Mouse (Mus musculus) CH12.LX (cell line): Measurements from ENCODE around the gene Kpna6. TPM values are rescaled to one million over a fixed set of nuclear protein-coding genes. Genes with fewer than 3 reads are reported as not detected.

Experiments
- DNase-seq: peaks from one replicate; pipeline ENCODE4 v3.0.0-alpha.2; 2013; ENCODE audit errors: extremely low read depth
- H3K27ac ChIP-seq: 2 replicates; pipeline ENCODE4 v1.5.1; 2012; ENCODE audit warnings: low read depth, mild to moderate bottlenecking, control low read depth, moderate library complexity; ENCODE audit not compliant: insufficient read depth
- H3K27me3 ChIP-seq: replicated peaks from 2 replicates; pipeline ENCODE3; 2012; ENCODE audit warnings: inconsistent platforms
- H3K36me3 ChIP-seq, 2 experiments: replicated peaks in 1 of 2; 2 replicates each; pipeline versions ENCODE3 to v1.6.1; 2012; ENCODE audit warnings: inconsistent platforms in 1 of 2, low read length in 1 of 2, mild to moderate bottlenecking in 1 of 2, mixed read lengths in 1 of 2, moderate library complexity in 1 of 2; ENCODE audit not compliant: control insufficient read depth in 1 of 2, insufficient read depth in 1 of 2
- H3K4me1 ChIP-seq, 2 experiments: 2 replicates each; pipeline ENCODE4 v1.6.1; 2012; ENCODE audit warnings: inconsistent platforms in 1 of 2, moderate library complexity in 1 of 2; ENCODE audit not compliant: insufficient read depth in 2 of 2, control insufficient read depth in 1 of 2
- H3K4me2 ChIP-seq: 2 replicates; pipeline ENCODE4 v1.6.1; 2012; ENCODE audit warnings: low read depth, mild to moderate bottlenecking, control low read depth; ENCODE audit not compliant: poor library complexity, insufficient read depth, severe bottlenecking
- H3K4me3 ChIP-seq, 3 experiments: fragments of 150-350 bp in 1 of 3; sonication (generic) in 1 of 3; replicated peaks in 1 of 3; 2 replicates each; pipeline versions ENCODE3 to v1.5.1; 2011 to 2012; ENCODE audit warnings: low read depth in 2 of 3, low read length in 2 of 3, mild to moderate bottlenecking in 2 of 3, moderate library complexity in 2 of 3, control low read depth in 1 of 3, improper control_type of control experiment in 1 of 3, inconsistent platforms in 1 of 3, mixed read lengths in 1 of 3; ENCODE audit not compliant: poor library complexity in 1 of 3
- H3K79me2 ChIP-seq: replicated peaks from 2 replicates; pipeline ENCODE4 v1.6.1; 2012; ENCODE audit warnings: mild to moderate bottlenecking, moderate library complexity; ENCODE audit not compliant: control insufficient read depth, poor library complexity, insufficient read depth, severe bottlenecking; ENCODE audit errors: extremely low read depth
- H3K9ac ChIP-seq: 2 replicates; pipeline ENCODE4 v1.6.1; 2012; ENCODE audit warnings: low read depth, mild to moderate bottlenecking, control low read depth, moderate library complexity; ENCODE audit not compliant: insufficient read depth
- H3K9me3 ChIP-seq: replicated peaks from 2 replicates; pipeline ENCODE3; 2012; ENCODE audit warnings: low read length, inconsistent platforms, mixed read lengths
- BHLHE40 ChIP-seq: IDR thresholded peaks from 2 replicates; pipeline ENCODE4 v1.6.1; 2011; ENCODE audit warnings: mild to moderate bottlenecking, low read depth, low read length, improper control_type of control experiment
- CHD1 ChIP-seq: IDR thresholded peaks from 2 replicates; pipeline ENCODE4 v1.6.1; 2012; ENCODE audit warnings: low read depth, low read length, improper control_type of control experiment, inconsistent platforms
- CHD2 ChIP-seq: IDR thresholded peaks from 2 replicates; pipeline ENCODE4 v1.6.1; 2011; ENCODE audit warnings: low read length, improper control_type of control experiment
- CTCF ChIP-seq, 2 experiments: IDR thresholded peaks in 1 of 2; conservative IDR thresholded peaks in 1 of 2; 2 replicates each; pipeline ENCODE4 v1.5.1; 2011 to 2012; ENCODE audit warnings: low read depth in 2 of 2, low read length in 2 of 2, improper control_type of control experiment in 1 of 2, inconsistent platforms in 1 of 2, mild to moderate bottlenecking in 1 of 2, moderate library complexity in 1 of 2
- E2F4 ChIP-seq: IDR thresholded peaks from 2 replicates; pipeline ENCODE4 v1.6.1; 2011; ENCODE audit warnings: low read depth, low read length, improper control_type of control experiment; ENCODE audit not compliant: insufficient replicate concordance
- ELF1 ChIP-seq: IDR thresholded peaks from 2 replicates; pipeline ENCODE4 v1.6.1; 2014; ENCODE audit warnings: low read depth, mild to moderate bottlenecking, inconsistent platforms, low read length, improper control_type of control experiment
- HCFC1 ChIP-seq: IDR thresholded peaks from 2 replicates; pipeline ENCODE4 v1.6.1; 2012; ENCODE audit warnings: low read depth, mild to moderate bottlenecking, inconsistent platforms, low read length, improper control_type of control experiment
- IRF4 ChIP-seq: IDR thresholded peaks from 2 replicates; pipeline ENCODE4 v1.6.1; 2014; ENCODE audit warnings: low read depth, mild to moderate bottlenecking, inconsistent platforms, low read length, improper control_type of control experiment
- JUN ChIP-seq: IDR thresholded peaks from 2 replicates; pipeline ENCODE4 v1.6.1; 2011; ENCODE audit warnings: low read depth, mild to moderate bottlenecking, low read length, improper control_type of control experiment, moderate library complexity; ENCODE audit not compliant: insufficient read depth
- JUND ChIP-seq: conservative IDR thresholded peaks from 2 replicates; pipeline ENCODE4 v1.6.1; 2011; ENCODE audit warnings: low read depth, low read length, improper control_type of control experiment
- KAT2A ChIP-seq: IDR thresholded peaks from 2 replicates; pipeline ENCODE4 v1.6.1; 2012; ENCODE audit warnings: low read length, improper control_type of control experiment, inconsistent platforms; ENCODE audit not compliant: insufficient replicate concordance
- MAFK ChIP-seq: IDR thresholded peaks from 2 replicates; pipeline ENCODE4 v1.6.1; 2011; ENCODE audit warnings: low read length, improper control_type of control experiment; ENCODE audit not compliant: insufficient replicate concordance
- MXI1 ChIP-seq: IDR thresholded peaks from 2 replicates; pipeline ENCODE4 v1.6.1; 2011; ENCODE audit warnings: mild to moderate bottlenecking, low read depth, low read length, improper control_type of control experiment
- MYC ChIP-seq: IDR thresholded peaks from 2 replicates; pipeline ENCODE4 v1.6.1; 2011; ENCODE audit warnings: low read depth, mild to moderate bottlenecking, improper control_type of control experiment, low read length
- NELFE ChIP-seq: IDR thresholded peaks from 2 replicates; pipeline ENCODE4 v1.6.1; 2011; ENCODE audit warnings: low read depth, low read length, improper control_type of control experiment
- NRF1 ChIP-seq: IDR thresholded peaks from 2 replicates; pipeline ENCODE4 v1.6.1; 2014; ENCODE audit warnings: low read depth, mild to moderate bottlenecking, inconsistent platforms, low read length, improper control_type of control experiment, moderate library complexity
- PAX5 ChIP-seq: IDR thresholded peaks from 2 replicates; pipeline ENCODE4 v1.6.1; 2012; ENCODE audit warnings: low read length, inconsistent platforms, mixed read lengths
- POLR2AphosphoS2 ChIP-seq: IDR thresholded peaks from 2 replicates; pipeline ENCODE4 v1.6.1; 2011; ENCODE audit warnings: low read depth, low read length, improper control_type of control experiment
- RAD21 ChIP-seq: IDR thresholded peaks from 2 replicates; pipeline ENCODE4 v1.6.1; 2011; ENCODE audit warnings: low read depth, mild to moderate bottlenecking, low read length, improper control_type of control experiment, moderate library complexity
- RCOR1 ChIP-seq: conservative IDR thresholded peaks from 2 replicates; pipeline ENCODE4 v1.6.1; 2012; ENCODE audit warnings: low read depth, mild to moderate bottlenecking, inconsistent platforms, low read length, improper control_type of control experiment
- SMC3 ChIP-seq: IDR thresholded peaks from 2 replicates; pipeline ENCODE4 v1.6.1; 2011; ENCODE audit warnings: low read depth, low read length, improper control_type of control experiment
- TBP ChIP-seq: conservative IDR thresholded peaks from 2 replicates; pipeline ENCODE4 v1.6.1; 2011; ENCODE audit warnings: low read depth, low read length, improper control_type of control experiment
- TCF12 ChIP-seq: IDR thresholded peaks from 2 replicates; pipeline ENCODE4 v1.6.1; 2014; ENCODE audit warnings: low read depth, mild to moderate bottlenecking, inconsistent platforms, low read length, improper control_type of control experiment
- ZC3H11A ChIP-seq: IDR thresholded peaks from 2 replicates; pipeline ENCODE4 v1.6.1; 2012; ENCODE audit warnings: low read depth, mild to moderate bottlenecking, inconsistent platforms, low read length, improper control_type of control experiment
- dilution Hi-C: fragments of 300-500 bp; cut with MboI; formaldehyde crosslinking; loops from 2 replicates; pipeline ENCODE4 v1.14.3; 2020; ENCODE audit warnings: low sequenced_read_pairs; ENCODE audit not compliant: extremely low pct_unique_long_range_greater_than_20kb, extremely low pct_ligation_motif_present
- in situ Hi-C: fragments of 300-500 bp; cut with MboI; formaldehyde crosslinking; loops from 3 replicates; pipeline ENCODE4 v1.14.3; 2019; ENCODE audit warnings: low sequenced_read_pairs, low pct_ligation_motif_present, low pct_unique_long_range_greater_than_20kb, mixed read lengths
- polyA plus RNA-seq: library from polyadenylated mRNA; unstranded; fragments of >175 nt; gene quantifications from 2 replicates; pipeline ENCODE4 v1.2.1, GENCODE M21; 2012; ENCODE audit warnings: low read depth; ENCODE audit not compliant: insufficient read length
- total RNA-seq, 2 experiments: library from RNA; depleted of rRNA; stranded (reverse); fragments of 300-350 nt in 1 of 2; fragments of >200 nt in 1 of 2; gene quantifications; 2 replicates each; pipeline ENCODE4 v1.2.3; 2012 to 2014

The Kpna6 gene
- total and polyA plus RNA-seq, 3 experiments = 17.3 to 25.8 (median 19.6) TPM

DNA sequence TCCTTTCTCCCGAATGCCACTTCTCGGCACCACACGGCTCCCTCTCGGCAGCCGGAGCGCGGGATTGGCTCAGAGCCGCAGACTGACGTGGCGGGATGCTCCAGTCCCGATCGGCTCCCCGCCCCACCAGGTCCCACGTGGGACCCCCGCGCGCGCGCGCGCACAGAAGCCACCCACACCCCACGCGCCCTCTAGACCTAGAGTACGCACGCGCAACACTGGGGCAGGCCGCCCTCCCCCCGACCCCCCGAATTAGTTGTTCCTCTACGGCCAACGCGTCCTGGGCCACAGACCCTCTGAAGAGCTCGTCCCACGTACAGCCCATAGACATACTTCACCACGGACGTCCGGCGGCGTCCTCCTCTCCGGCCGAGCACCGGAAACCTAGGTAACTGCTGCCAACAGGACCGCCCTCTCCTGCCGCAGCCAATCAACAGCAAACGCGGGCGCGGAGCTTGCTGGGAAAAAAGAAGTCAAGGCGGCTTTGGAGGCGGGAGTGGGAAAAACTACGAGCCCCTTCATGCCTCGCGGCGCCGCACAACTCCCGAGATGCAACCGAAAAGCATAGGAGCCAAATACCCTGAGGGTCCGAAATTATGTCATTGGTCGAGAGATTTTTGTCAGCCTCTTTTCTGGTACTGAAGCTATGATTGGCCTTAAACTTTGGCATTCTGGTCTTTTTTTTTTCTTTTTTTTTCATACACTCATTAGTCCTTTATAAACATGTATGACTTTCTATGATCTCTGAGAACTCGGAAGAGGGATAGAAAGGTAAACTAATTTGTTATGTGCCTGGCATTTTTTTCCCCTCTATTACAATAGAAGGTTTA, 31.7 kb downstream of the Kpna6 start, which contains the start of gene Txlna (continued):
- TF ChIP-seq JUN = no peak
- 0 out of 2 replicates have a peak, but pooled peaks have one; percentile 15 for TF ChIP-seq IRF4
- TF ChIP-seq NRF1 = peak; percentile 86
- TF ChIP-seq BHLHE40 = peak; percentile 46; the same call in 1 of the 2 replicates
- TF ChIP-seq MXI1 = peak; percentile 94
- TF ChIP-seq MAFK = no peak
- 0 out of 2 replicates have a peak, but pooled peaks have one; percentile 7 for TF ChIP-seq JUND
- TF ChIP-seq RAD21 = no peak
- no peak for TF ChIP-seq PAX5
- peak; percentile 84 for TF ChIP-seq TBP

DNA sequence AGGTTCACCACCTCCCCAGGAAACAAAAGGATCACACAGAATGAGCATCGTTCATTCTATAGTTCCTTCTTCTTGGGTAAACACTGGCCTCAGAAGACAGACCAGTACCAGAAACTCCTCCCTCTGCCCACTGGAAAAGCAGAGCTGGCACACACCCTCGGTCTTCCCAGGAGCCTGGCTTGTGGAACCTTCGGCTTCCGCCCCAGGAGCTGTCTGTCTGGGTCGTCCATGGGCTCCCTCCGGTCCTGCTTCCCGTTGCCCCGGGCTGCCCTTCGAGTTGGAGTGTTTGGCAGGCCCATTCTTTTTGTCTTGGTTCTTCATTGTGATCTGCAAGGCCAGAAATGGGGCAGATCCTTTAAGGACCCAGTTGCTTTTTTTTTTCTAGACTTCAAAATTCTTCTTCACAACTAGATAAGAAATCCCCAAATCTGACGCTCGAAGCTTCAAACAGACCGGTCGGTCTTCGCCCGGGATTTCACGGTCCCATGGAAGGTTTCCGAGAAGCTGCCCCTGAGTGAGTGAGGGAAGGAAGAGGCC, 32.4 kb downstream of the Kpna6 start:
- TF ChIP-seq KAT2A (0 out of 2 replicates have a peak, but pooled peaks have one; percentile 20), RCOR1 (no peak), CHD1 (0 out of 2 replicates have a peak, but pooled peaks have one; percentile 44), CTCF (conservative IDR thresholded peaks at IDR 0.05 in 1 of 2, IDR thresholded peaks at IDR 0.05 in 1 of 2; ENCODE audit: low read depth in 2 of 2, low read length in 2 of 2) (no peak)
- Histone ChIP-seq H3K4me2 (peak overlapping the region; percentile 90), H3K79me2 (peaks cover 28% of the 10 kb centered on the region), H3K4me1 (peaks cover 4 to 33% of the 10 kb centered on the region in 2 experiments), H3K9me3 (no peaks in the 10 kb centered on the region), H3K4me3 (peak overlapping the region; percentile 61 to 83 (median 76)), H3K9ac (peak overlapping the region; percentile 95), H3K27me3 (no peaks in the 10 kb centered on the region), H3K36me3 (peaks cover 42 to 66% of the 10 kb centered on the region in 2 experiments), H3K27ac (peak overlapping the region; percentile 78; the same call in 1 of the 2 replicates)
- in situ Hi-C loops = no loop called here
- DNase-seq = no peak
- dilution Hi-C loops = no loop called here

DNA sequence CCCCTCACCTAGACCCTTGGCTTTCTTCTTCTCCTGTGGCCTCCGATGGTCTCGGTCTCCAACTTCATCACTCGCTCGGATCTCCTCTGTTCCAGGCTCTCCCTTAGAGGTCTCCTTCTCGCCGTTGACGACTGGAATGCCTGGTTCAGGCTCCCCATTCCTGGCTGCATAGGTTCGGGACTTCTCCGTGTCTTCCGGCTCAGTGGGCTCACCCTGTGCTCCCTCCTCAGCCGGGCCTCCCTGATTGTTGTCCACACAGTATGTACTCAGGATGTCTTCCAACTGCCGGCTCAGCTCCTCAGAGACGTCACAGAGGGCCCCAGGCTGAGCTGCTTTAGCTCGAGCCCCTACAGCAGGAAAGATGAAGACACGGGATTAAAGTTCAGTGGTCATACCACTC, 33.3 kb downstream of the Kpna6 start:
- TF ChIP-seq ELF1 (no peak), IRF4 (no peak), TCF12 (no peak), NELFE (no peak), HCFC1 (no peak), MAFK (no peak), ZC3H11A (no peak), NRF1 (no peak), SMC3 (no peak), CTCF (conservative IDR thresholded peaks at IDR 0.05 in 1 of 2, IDR thresholded peaks at IDR 0.05 in 1 of 2; ENCODE audit: low read depth in 2 of 2, low read length in 2 of 2) (no peak), E2F4 (no peak), CHD2 (no peak), PAX5 (no peak), BHLHE40 (no peak), MXI1 (no peak), CHD1 (no peak), POLR2AphosphoS2 (no peak), JUN (no peak), MYC (no peak)
- Histone ChIP-seq H3K4me3 (peak overlapping the region in 1 of 3 experiments; percentile 61), H3K4me1 (peaks cover 4 to 32% of the 10 kb centered on the region in 2 experiments), H3K9me3 (no peaks in the 10 kb centered on the region), H3K79me2 (peaks cover 28% of the 10 kb centered on the region), H3K4me2 (0 out of 2 replicates have a peak overlapping the region, but pooled peaks have one; percentile 1), H3K27ac (no peak overlapping the region), H3K9ac (peak overlapping the region; percentile 95; the same call in 1 of the 2 replicates), H3K27me3 (no peaks in the 10 kb centered on the region), H3K36me3 (peaks cover 44 to 66% of the 10 kb centered on the region in 2 experiments)
- in situ Hi-C loops = no loop called here
- dilution Hi-C loops = no loop called here
- no peak for DNase-seq
